Mouse (Mus musculus) hindbrain, embryonic 11.5 days (tissue): ENCODE results near the gene Grid1. TPM values are rescaled to one million over a fixed set of nuclear protein-coding genes. Genes with fewer than 3 reads are reported as not detected.

ENCODE experiments used
- ATAC-seq: fragments of 200-750 bp; cut with Nextera tagmentation; 2 replicates; pipeline ENCODE4 v1.8.0; 2017; ENCODE audit warnings: mild to moderate bottlenecking, moderate TSS enrichment, moderate library complexity; ENCODE audit not compliant: low FRiP score
- DNase-seq: peaks from one replicate; pipeline ENCODE4 v3.0.0-alpha.2; 2015; ENCODE audit warnings: low spot score
- H3K27ac ChIP-seq: fragments of 300-500 bp; sonication (generic); 2 replicates; pipeline ENCODE4 v1.5.1; 2014; ENCODE audit warnings: mild to moderate bottlenecking, low read depth, low read length
- H3K27me3 ChIP-seq: fragments of 300-500 bp; sonication (generic); 2 replicates; pipeline ENCODE4 v1.6.1; 2014; ENCODE audit warnings: mild to moderate bottlenecking, low read length, moderate library complexity, mixed read lengths; ENCODE audit not compliant: control insufficient read depth, insufficient read depth
- H3K36me3 ChIP-seq: fragments of 300-500 bp; sonication (generic); 2 replicates; pipeline ENCODE4 v1.6.1; 2014; ENCODE audit warnings: mild to moderate bottlenecking, low read length, moderate library complexity, mixed read lengths; ENCODE audit not compliant: control insufficient read depth, insufficient read depth
- H3K4me1 ChIP-seq: fragments of 300-500 bp; sonication (generic); replicated peaks from 2 replicates; pipeline ENCODE4 v1.6.1; 2014; ENCODE audit warnings: low read length, mixed read lengths; ENCODE audit not compliant: control insufficient read depth, insufficient read depth
- H3K4me2 ChIP-seq: fragments of 300-500 bp; sonication (generic); replicated peaks from 2 replicates; pipeline ENCODE4 v1.6.1; 2014; ENCODE audit warnings: mild to moderate bottlenecking, low read depth, low read length
- H3K4me3 ChIP-seq: fragments of 300-500 bp; sonication (generic); 2 replicates; pipeline ENCODE4 v1.5.1; 2014; ENCODE audit warnings: low read depth, low read length
- H3K9ac ChIP-seq: fragments of 300-500 bp; sonication (generic); 2 replicates; pipeline ENCODE4 v1.6.1; 2014; ENCODE audit warnings: low read depth, low read length
- H3K9me3 ChIP-seq: fragments of 300-500 bp; sonication (generic); 2 replicates; pipeline ENCODE4 v1.6.1; 2016; ENCODE audit warnings: low read length; ENCODE audit not compliant: control insufficient read depth
- WGBS: fragments of 180-500 bp; shearing (Covaris S2); extraction: QIAGEN DNeasy Blood & Tissue Kit; methylation state at CpG from one replicate; pipeline ENCODE4 v1.1.7; 2014; 5-methylcytosine and 5-hydroxymethylcytosine counted together
- polyA plus RNA-seq: library from polyadenylated mRNA; unstranded; fragments of >200 nt; fragmentation: Nextera tagmentation; extraction: Ambion mirVana; gene quantifications from 2 replicates; pipeline ENCODE4 v1.2.1, GENCODE M21; 2014

The Grid1 gene
- polyA plus RNA-seq, 1 experiment from 2014 or later: 0.54 TPM

- no peaks in the 10 kb centered on the region for H3K36me3 ChIP-seq
- DNase-seq (no peak), ATAC-seq (no peak)
- no peak overlapping the region for H3K27ac ChIP-seq
- no peaks in the 10 kb centered on the region for H3K9me3 ChIP-seq
- no peak overlapping the region for H3K4me2 ChIP-seq
- WGBS: 95% methylated on average over 2 of the region's 2 CpGs
- no peak overlapping the region for H3K4me3 ChIP-seq
- H3K4me1 ChIP-seq: no peaks in the 10 kb centered on the region
- H3K9ac ChIP-seq: no peak overlapping the region
- H3K27me3 ChIP-seq: no peaks in the 10 kb centered on the region
Measured at GRCm38 (mm10) chr14:35029626-35030025, 209.7 kb downstream of the Grid1 start.

- Histone ChIP-seq H3K27ac (no peak overlapping the region), H3K36me3 (no peaks in the 10 kb centered on the region), H3K27me3 (no peaks in the 10 kb centered on the region), H3K4me1 (no peaks in the 10 kb centered on the region), H3K9ac (no peak overlapping the region), H3K9me3 (no peaks in the 10 kb centered on the region), H3K4me2 (no peak overlapping the region), H3K4me3 (no peak overlapping the region)
- 87% methylated on average over 2 of the region's 2 CpGs for WGBS
- ATAC-seq (no peak), DNase-seq (no peak)
Measured at GRCm38 (mm10) chr14:35030271-35030670, 210.4 kb downstream of the Grid1 start.

- H3K36me3 ChIP-seq: no peaks in the 10 kb centered on the region
- no peak overlapping the region for H3K4me3 ChIP-seq
- H3K4me2 ChIP-seq: no peak overlapping the region
- WGBS: 93% methylated on average over 1 of the region's 1 CpGs
- H3K27ac ChIP-seq: no peak overlapping the region
- H3K9ac ChIP-seq: no peak overlapping the region
- H3K4me1 ChIP-seq: no peaks in the 10 kb centered on the region
- H3K27me3 ChIP-seq: no peaks in the 10 kb centered on the region
- H3K9me3 ChIP-seq: no peaks in the 10 kb centered on the region
- DNase-seq (no peak), ATAC-seq (no peak)
Measured at GRCm38 (mm10) chr14:35032283-35032682, 212.4 kb downstream of the Grid1 start.

GRCm38 (mm10) chr14:35044268-35044667, 224.4 kb downstream of the Grid1 start:
- H3K4me2 ChIP-seq: no peak overlapping the region
- no peaks in the 10 kb centered on the region for H3K36me3 ChIP-seq
- H3K9ac ChIP-seq: no peak overlapping the region
- 51% methylated on average over 5 of the region's 5 CpGs for WGBS
- no peaks in the 10 kb centered on the region for H3K9me3 ChIP-seq
- H3K27ac ChIP-seq: no peak overlapping the region
- no peaks in the 10 kb centered on the region for H3K27me3 ChIP-seq
- no peak overlapping the region for H3K4me3 ChIP-seq
- DNase-seq: no peak
- 0 out of 2 replicates have a peak, but pooled peaks have one; percentile 10 for ATAC-seq
- H3K4me1 ChIP-seq: no peaks in the 10 kb centered on the region

- no peak for DNase-seq
- no peak overlapping the region for H3K27ac ChIP-seq
- no peaks in the 10 kb centered on the region for H3K4me1 ChIP-seq
- 88% methylated on average over 10 of the region's 10 CpGs for WGBS
- no peaks in the 10 kb centered on the region for H3K36me3 ChIP-seq
- no peak for ATAC-seq
- no peak overlapping the region for H3K4me3 ChIP-seq
- H3K9ac ChIP-seq: no peak overlapping the region
- no peaks in the 10 kb centered on the region for H3K9me3 ChIP-seq
- no peak overlapping the region for H3K4me2 ChIP-seq
- H3K27me3 ChIP-seq: no peaks in the 10 kb centered on the region
Measured at GRCm38 (mm10) chr14:35044918-35045698, 225.2 kb downstream of the Grid1 start.

- Histone ChIP-seq H3K9ac (no peak overlapping the region), H3K27me3 (no peaks in the 10 kb centered on the region), H3K4me3 (no peak overlapping the region), H3K9me3 (no peaks in the 10 kb centered on the region), H3K4me1 (no peaks in the 10 kb centered on the region), H3K27ac (no peak overlapping the region), H3K4me2 (no peak overlapping the region), H3K36me3 (no peaks in the 10 kb centered on the region)
- DNase-seq: no peak
- 85% methylated on average over 8 of the region's 8 CpGs for WGBS
- no peak for ATAC-seq
Measured at GRCm38 (mm10) chr14:35049231-35049630, 229.3 kb downstream of the Grid1 start.

- no peaks in the 10 kb centered on the region for H3K36me3 ChIP-seq
- no peak overlapping the region for H3K4me2 ChIP-seq
- no peak overlapping the region for H3K4me3 ChIP-seq
- DNase-seq: no peak
- ATAC-seq: no peak
- no peak overlapping the region for H3K27ac ChIP-seq
- 82% methylated on average over 3 of the region's 3 CpGs for WGBS
- H3K4me1 ChIP-seq: no peaks in the 10 kb centered on the region
- no peaks in the 10 kb centered on the region for H3K9me3 ChIP-seq
- H3K9ac ChIP-seq: no peak overlapping the region
- no peaks in the 10 kb centered on the region for H3K27me3 ChIP-seq
Measured at GRCm38 (mm10) chr14:35054139-35054538, 234.2 kb downstream of the Grid1 start.

GRCm38 (mm10) chr14:35074636-35075035, 254.7 kb downstream of the Grid1 start:
- Histone ChIP-seq H3K27me3 (no peaks in the 10 kb centered on the region), H3K9me3 (no peaks in the 10 kb centered on the region), H3K9ac (no peak overlapping the region), H3K4me1 (no peaks in the 10 kb centered on the region), H3K36me3 (no peaks in the 10 kb centered on the region), H3K4me3 (no peak overlapping the region), H3K4me2 (no peak overlapping the region), H3K27ac (no peak overlapping the region)
- WGBS: 77% methylated on average over 6 of the region's 6 CpGs
- ATAC-seq (peak; percentile 64), DNase-seq (peak; percentile 10)

- Histone ChIP-seq H3K4me2 (no peak overlapping the region), H3K27ac (no peak overlapping the region), H3K4me3 (no peak overlapping the region), H3K4me1 (no peaks in the 10 kb centered on the region), H3K9ac (no peak overlapping the region), H3K27me3 (no peaks in the 10 kb centered on the region), H3K9me3 (no peaks in the 10 kb centered on the region), H3K36me3 (no peaks in the 10 kb centered on the region)
- WGBS: 93% methylated on average over 1 of the region's 1 CpGs
- DNase-seq (no peak), ATAC-seq (no peak)
Measured at GRCm38 (mm10) chr14:35079954-35080353, 260.0 kb downstream of the Grid1 start.
